Mouse (Mus musculus) hindbrain, embryonic 16.5 days (tissue): ENCODE measurements around the gene Slc4a8. TPM values are rescaled to one million over a fixed set of nuclear protein-coding genes. Genes with fewer than 3 reads are reported as not detected.

ENCODE experiments used
- ATAC-seq: fragments of 200-750 bp; cut with Nextera tagmentation; 2 replicates; pipeline ENCODE4 v1.8.0; 2017; ENCODE audit warnings: moderate TSS enrichment, moderate library complexity
- H3K27ac ChIP-seq: fragments of 300-500 bp; sonication (generic); 2 replicates; pipeline ENCODE4 v1.5.1; 2014; ENCODE audit warnings: low read depth, mild to moderate bottlenecking, control low read depth, low read length, moderate library complexity
- H3K27me3 ChIP-seq: fragments of 300-500 bp; sonication (generic); replicated peaks from 2 replicates; pipeline ENCODE4 v1.6.1; 2014; ENCODE audit warnings: low read length; ENCODE audit not compliant: control insufficient read depth, insufficient read depth
- H3K36me3 ChIP-seq: fragments of 300-500 bp; sonication (generic); 2 replicates; pipeline ENCODE4 v1.6.1; 2014; ENCODE audit warnings: mild to moderate bottlenecking, low read length, moderate library complexity, mixed read lengths; ENCODE audit not compliant: control insufficient read depth, insufficient read depth
- H3K4me1 ChIP-seq: fragments of 300-500 bp; sonication (generic); 2 replicates; pipeline ENCODE4 v1.6.1; 2014; ENCODE audit warnings: low read depth, low read length; ENCODE audit not compliant: control insufficient read depth, insufficient read depth
- H3K4me2 ChIP-seq: fragments of 300-500 bp; sonication (generic); 2 replicates; pipeline ENCODE4 v1.6.1; 2014; ENCODE audit warnings: mild to moderate bottlenecking, low read length, control low read depth, moderate library complexity
- H3K4me3 ChIP-seq: fragments of 300-500 bp; sonication (generic); 2 replicates; pipeline ENCODE4 v1.5.1; 2014; ENCODE audit warnings: mild to moderate bottlenecking, low read length, control low read depth, moderate library complexity
- H3K9ac ChIP-seq: fragments of 300-500 bp; sonication (generic); 2 replicates; pipeline ENCODE4 v1.6.1; 2014; ENCODE audit warnings: low read depth, mild to moderate bottlenecking, control low read depth, low read length, moderate library complexity
- H3K9me3 ChIP-seq: fragments of 300-500 bp; sonication (generic); 2 replicates; pipeline ENCODE4 v1.6.1; 2014; ENCODE audit warnings: mild to moderate bottlenecking, low read length, moderate library complexity; ENCODE audit not compliant: control insufficient read depth
- WGBS: fragments of 180-500 bp; shearing (Covaris S2); extraction: QIAGEN DNeasy Blood & Tissue Kit; methylation state at CpG from one replicate; pipeline ENCODE4 v1.1.7; 2014; 5-methylcytosine and 5-hydroxymethylcytosine counted together
- polyA plus RNA-seq: library from polyadenylated mRNA; unstranded; fragments of >200 nt; fragmentation: Nextera tagmentation; extraction: Ambion mirVana; gene quantifications from 2 replicates; pipeline ENCODE4 v1.2.1, GENCODE M21; 2015

Gene Slc4a8
- polyA plus RNA-seq, 1 experiment from 2014 or later: 27.9 TPM

- no peaks in the 10 kb centered on the region for H3K9me3 ChIP-seq
- no peak overlapping the region for H3K4me2 ChIP-seq
- H3K27me3 ChIP-seq: no peaks in the 10 kb centered on the region
- 72% methylated on average over 3 of the region's 3 CpGs for WGBS
- ATAC-seq: no peak
- H3K4me1 ChIP-seq: no peaks in the 10 kb centered on the region
- H3K9ac ChIP-seq: no peak overlapping the region
- no peaks in the 10 kb centered on the region for H3K36me3 ChIP-seq
- H3K4me3 ChIP-seq: no peak overlapping the region
- no peak overlapping the region for H3K27ac ChIP-seq
These were observed 96.0 kb downstream of the Slc4a8 start for GRCm38 (mm10) chr15:100857586-100857985.

GRCm38 (mm10) chr15:100860856-100861255 lies 99.3 kb downstream of the Slc4a8 start:
- Histone ChIP-seq H3K4me2 (no peak overlapping the region), H3K36me3 (no peaks in the 10 kb centered on the region), H3K4me3 (no peak overlapping the region), H3K9ac (no peak overlapping the region), H3K9me3 (no peaks in the 10 kb centered on the region), H3K27ac (no peak overlapping the region), H3K27me3 (no peaks in the 10 kb centered on the region), H3K4me1 (no peaks in the 10 kb centered on the region)
- 44% methylated on average over 5 of the region's 5 CpGs for WGBS
- no peak for ATAC-seq

GRCm38 (mm10) chr15:100865556-100865955 lies 104.0 kb downstream of the Slc4a8 start:
- no peaks in the 10 kb centered on the region for H3K9me3 ChIP-seq
- H3K9ac ChIP-seq: no peak overlapping the region
- H3K4me3 ChIP-seq: no peak overlapping the region
- 35% methylated on average over 3 of the region's 3 CpGs for WGBS
- H3K4me1 ChIP-seq: peaks cover 9% of the 10 kb centered on the region
- no peaks in the 10 kb centered on the region for H3K36me3 ChIP-seq
- no peak overlapping the region for H3K4me2 ChIP-seq
- no peak overlapping the region for H3K27ac ChIP-seq
- no peaks in the 10 kb centered on the region; the same call in 1 of the 2 replicates for H3K27me3 ChIP-seq
- ATAC-seq: no peak

GRCm38 (mm10) chr15:100869558-100869957 lies 108.0 kb downstream of the Slc4a8 start, which contains the start of gene Scn8a:
Gene Scn8a, plus strand, starts transcription at chr15:100869858.
- peak within 1 kb of the TSS; percentile 76 for H3K4me2 ChIP-seq
- WGBS: 59% methylated on average over 7 of the region's 7 CpGs
- ATAC-seq: no peak

GRCm38 (mm10) chr15:100870001-100870774 lies 108.6 kb downstream of the Slc4a8 start:
- H3K9ac ChIP-seq: peak overlapping the region; percentile 80
- H3K4me2 ChIP-seq: peak overlapping the region; percentile 76
- peak overlapping the region; percentile 94 for H3K4me3 ChIP-seq
- no peaks in the 10 kb centered on the region for H3K9me3 ChIP-seq
- H3K27ac ChIP-seq: peak overlapping the region; percentile 85
- H3K36me3 ChIP-seq: no peaks in the 10 kb centered on the region
- no peaks in the 10 kb centered on the region; the same call in 1 of the 2 replicates for H3K27me3 ChIP-seq
- peak; percentile 77 for ATAC-seq
- peaks cover 20% of the 10 kb centered on the region for H3K4me1 ChIP-seq
- WGBS: 5% methylated on average over 32 of the region's 66 CpGs

More at GRCm38 (mm10) chr15:100869558-100869957, 108.0 kb downstream of the Slc4a8 start, which contains the start of gene Scn8a:
- Histone ChIP-seq H3K36me3 (no peaks in the 10 kb centered on the region), H3K27ac (peak within 1 kb of the TSS; percentile 85), H3K4me3 (peak within 1 kb of the TSS; percentile 94), H3K27me3 (no peaks in the 10 kb centered on the region; the same call in 1 of the 2 replicates), H3K9ac (peak within 1 kb of the TSS; percentile 80), H3K4me1 (peaks cover 20% of the 10 kb centered on the region), H3K9me3 (no peaks in the 10 kb centered on the region)

- Histone ChIP-seq H3K4me3 (peak overlapping the region; percentile 94), H3K36me3 (no peaks in the 10 kb centered on the region), H3K9me3 (no peaks in the 10 kb centered on the region), H3K27me3 (no peaks in the 10 kb centered on the region; the same call in 1 of the 2 replicates), H3K9ac (peak overlapping the region; percentile 99), H3K4me2 (peak overlapping the region; percentile 76), H3K27ac (peak overlapping the region; percentile 90), H3K4me1 (peaks cover 20% of the 10 kb centered on the region)
- 2% methylated on average over 19 of the region's 69 CpGs for WGBS
- peak; percentile 66 for ATAC-seq
These were observed 109.2 kb downstream of the Slc4a8 start for GRCm38 (mm10) chr15:100870775-100871106.

- peak overlapping the region; percentile 99 for H3K9ac ChIP-seq
- peak; percentile 67 for ATAC-seq
- H3K27ac ChIP-seq: peak overlapping the region; percentile 90
- peak overlapping the region; percentile 76 for H3K4me2 ChIP-seq
- peak overlapping the region; percentile 94 for H3K4me3 ChIP-seq
- no peaks in the 10 kb centered on the region for H3K36me3 ChIP-seq
- H3K4me1 ChIP-seq: peaks cover 20% of the 10 kb centered on the region
- H3K9me3 ChIP-seq: no peaks in the 10 kb centered on the region
- WGBS: under 1% methylated on average over 45 of the region's 53 CpGs
- no peaks in the 10 kb centered on the region; the same call in 1 of the 2 replicates for H3K27me3 ChIP-seq
These were observed 109.8 kb downstream of the Slc4a8 start for GRCm38 (mm10) chr15:100871107-100872011.

GRCm38 (mm10) chr15:100873155-100873554 lies 111.6 kb downstream of the Slc4a8 start:
- Histone ChIP-seq H3K4me1 (peaks cover 22% of the 10 kb centered on the region), H3K4me2 (peak overlapping the region; percentile 76), H3K9me3 (no peaks in the 10 kb centered on the region), H3K4me3 (peak overlapping the region; percentile 94), H3K27ac (no peak overlapping the region), H3K27me3 (no peaks in the 10 kb centered on the region; the same call in 1 of the 2 replicates), H3K36me3 (no peaks in the 10 kb centered on the region), H3K9ac (peak overlapping the region; percentile 25; the same call in 1 of the 2 replicates)
- no peak for ATAC-seq
- 4% methylated on average over 16 of the region's 16 CpGs for WGBS
